Mouse (Mus musculus) neural tube, embryonic 11.5 days (tissue): ENCODE results near the gene Mbnl1. TPM values are rescaled to one million over a fixed set of nuclear protein-coding genes. Genes with fewer than 3 reads are reported as not detected.

Experiments
- ATAC-seq: fragments of 200-750 bp; cut with Nextera tagmentation; 2 replicates; pipeline ENCODE4 v1.8.0; 2017; ENCODE audit warnings: moderate number of reproducible peaks, mild to moderate bottlenecking, moderate TSS enrichment, moderate library complexity; ENCODE audit not compliant: insufficient read depth, low FRiP score, low TSS enrichment
- DNase-seq: peaks from one replicate; pipeline ENCODE4 v3.0.0-alpha.2; 2015; ENCODE audit warnings: low spot score
- H3K27ac ChIP-seq: fragments of 300-500 bp; sonication (generic); 2 replicates; pipeline ENCODE4 v1.5.1; 2014; ENCODE audit warnings: low read depth, mild to moderate bottlenecking, low read length
- H3K27me3 ChIP-seq: fragments of 300-500 bp; sonication (generic); 2 replicates; pipeline ENCODE4 v1.6.1; 2014; ENCODE audit warnings: mild to moderate bottlenecking, low read length, mixed read lengths; ENCODE audit not compliant: control insufficient read depth, insufficient read depth
- H3K36me3 ChIP-seq: fragments of 300-500 bp; sonication (generic); 2 replicates; pipeline ENCODE4 v1.6.1; 2014; ENCODE audit warnings: mild to moderate bottlenecking, low read length, moderate library complexity, mixed read lengths; ENCODE audit not compliant: control insufficient read depth, insufficient read depth
- H3K4me1 ChIP-seq: fragments of 300-500 bp; sonication (generic); 2 replicates; pipeline ENCODE4 v1.6.1; 2014; ENCODE audit warnings: low read length, mixed read lengths; ENCODE audit not compliant: control insufficient read depth, insufficient read depth
- H3K4me2 ChIP-seq: fragments of 300-500 bp; sonication (generic); 2 replicates; pipeline ENCODE4 v1.6.1; 2014; ENCODE audit warnings: low read depth, mild to moderate bottlenecking, moderate library complexity
- H3K4me3 ChIP-seq: fragments of 300-500 bp; sonication (generic); 2 replicates; pipeline ENCODE4 v1.5.1; 2014; ENCODE audit warnings: low read depth, low read length
- H3K9ac ChIP-seq: fragments of 300-500 bp; sonication (generic); 2 replicates; pipeline ENCODE4 v1.6.1; 2014; ENCODE audit warnings: mild to moderate bottlenecking, low read length
- H3K9me3 ChIP-seq: fragments of 300-500 bp; sonication (generic); 2 replicates; pipeline ENCODE4 v1.6.1; 2016; ENCODE audit warnings: low read length; ENCODE audit not compliant: control insufficient read depth
- WGBS: fragments of 180-500 bp; shearing (Covaris S2); extraction: QIAGEN DNeasy Blood & Tissue Kit; methylation state at CpG from one replicate; pipeline ENCODE4 v1.1.7; 2014; 5-methylcytosine and 5-hydroxymethylcytosine counted together
- polyA plus RNA-seq: library from polyadenylated mRNA; unstranded; fragments of >200 nt; fragmentation: Nextera tagmentation; extraction: Ambion mirVana; gene quantifications from 2 replicates; pipeline ENCODE4 v1.2.1, GENCODE M21; 2014

The Mbnl1 gene
- polyA plus RNA-seq, 1 experiment from 2014 or later = 57.7 TPM

DNA sequence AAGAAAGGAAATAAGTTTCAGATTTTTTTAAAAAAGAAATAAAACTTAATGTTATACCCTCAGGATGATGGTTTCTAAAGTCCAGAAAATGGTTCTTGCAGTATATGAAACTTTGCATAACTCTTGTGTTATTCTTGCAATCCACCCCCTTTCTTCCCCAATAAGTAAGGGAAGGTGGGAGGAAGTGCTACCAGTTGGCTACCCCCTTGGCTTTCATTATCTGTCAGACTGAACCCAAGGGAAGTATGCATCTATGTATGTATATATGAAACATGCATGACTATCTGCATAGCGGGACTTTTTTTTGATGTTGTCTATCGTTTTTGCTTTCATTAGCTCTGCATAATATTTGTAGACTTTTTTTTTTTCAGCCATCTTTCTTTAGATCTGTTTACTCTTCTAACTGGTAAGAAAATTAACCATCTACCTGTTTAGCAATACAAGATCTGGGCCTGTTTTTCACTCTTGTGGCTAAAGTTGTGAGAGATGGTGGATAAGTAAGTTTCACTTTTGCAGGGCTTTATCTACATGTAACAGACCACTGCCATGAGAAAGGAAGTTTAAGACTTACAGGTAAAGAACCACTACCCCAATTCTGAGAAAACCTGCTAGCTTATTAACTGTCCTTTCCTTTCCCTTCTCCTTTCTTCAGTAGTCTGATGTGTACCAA lies 484 bp upstream of the Mbnl1 start:
- no peak overlapping the region for H3K4me2 ChIP-seq
- H3K4me3 ChIP-seq = no peak overlapping the region
- H3K36me3 ChIP-seq = no peaks in the 10 kb centered on the region
- H3K4me1 ChIP-seq = no peaks in the 10 kb centered on the region
- 85% methylated on average over 2 of the region's 2 CpGs for WGBS
- H3K9me3 ChIP-seq = no peaks in the 10 kb centered on the region
- no peak overlapping the region for H3K27ac ChIP-seq
- no peak for ATAC-seq
- DNase-seq = no peak
- H3K9ac ChIP-seq = no peak overlapping the region
- H3K27me3 ChIP-seq = no peaks in the 10 kb centered on the region

DNA sequence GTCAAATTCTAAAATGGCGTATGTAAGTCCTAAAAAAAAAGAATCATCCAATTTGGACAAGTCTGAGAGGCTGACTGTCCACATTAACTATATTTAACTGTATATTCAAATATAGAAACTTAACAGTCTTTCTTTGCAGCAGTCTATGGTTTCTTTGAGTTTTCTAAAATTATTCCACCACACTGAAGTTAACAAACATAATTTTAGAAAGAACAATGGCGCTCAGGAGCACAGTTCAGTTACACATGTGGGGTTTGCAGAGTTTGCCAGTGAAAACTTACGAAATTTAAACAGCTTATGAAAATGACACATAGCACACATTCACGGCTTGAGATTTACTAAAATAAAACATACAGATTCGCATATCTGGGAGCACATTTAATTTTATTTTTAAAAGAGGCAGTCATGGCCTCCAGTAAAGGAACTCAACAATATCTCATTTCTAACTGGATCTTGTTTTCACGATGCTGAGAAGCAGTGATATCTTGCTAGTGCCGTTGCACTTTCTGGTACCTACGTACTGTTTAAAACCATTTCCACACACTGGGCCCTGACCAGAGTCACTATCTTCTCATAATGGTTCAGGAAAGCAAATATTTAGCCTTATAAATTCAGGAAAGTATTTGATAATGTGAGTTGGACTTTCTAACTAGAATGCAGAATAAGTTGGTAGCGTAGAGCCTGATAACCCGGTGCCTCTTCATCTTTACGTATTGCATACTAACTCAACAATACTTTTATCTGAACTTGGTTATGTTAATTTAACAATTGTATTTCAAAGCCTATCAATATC lies 1.4 kb downstream of the Mbnl1 start:
- no peak overlapping the region for H3K4me2 ChIP-seq
- no peaks in the 10 kb centered on the region for H3K9me3 ChIP-seq
- H3K27ac ChIP-seq = no peak overlapping the region
- 92% methylated on average over 11 of the region's 11 CpGs for WGBS
- H3K4me3 ChIP-seq = no peak overlapping the region
- no peaks in the 10 kb centered on the region for H3K4me1 ChIP-seq
- H3K9ac ChIP-seq = no peak overlapping the region
- no peaks in the 10 kb centered on the region for H3K27me3 ChIP-seq
- DNase-seq (no peak), ATAC-seq (no peak)
- H3K36me3 ChIP-seq = no peaks in the 10 kb centered on the region

DNA sequence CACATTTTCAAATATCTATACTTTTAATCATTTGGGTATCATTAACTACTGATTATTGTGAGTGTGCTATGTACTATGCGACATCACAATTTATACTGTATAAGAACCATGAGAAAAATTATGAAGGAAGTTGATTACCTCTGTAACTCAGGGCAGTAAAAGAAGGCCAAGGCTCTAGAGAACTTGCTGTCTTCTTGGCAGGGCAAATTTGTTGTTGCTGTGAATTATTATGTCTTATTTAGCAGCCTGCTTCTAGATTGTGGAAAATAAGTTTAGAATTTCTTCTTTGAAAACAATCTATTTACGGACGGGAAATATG lies 2.0 kb downstream of the Mbnl1 start:
- H3K4me2 ChIP-seq = no peak overlapping the region
- no peaks in the 10 kb centered on the region for H3K9me3 ChIP-seq
- H3K4me1 ChIP-seq = no peaks in the 10 kb centered on the region
- no peak overlapping the region for H3K4me3 ChIP-seq
- no peak overlapping the region for H3K27ac ChIP-seq
- ATAC-seq (no peak), DNase-seq (no peak)
- WGBS = 89% methylated on average over 3 of the region's 3 CpGs
- no peak overlapping the region for H3K9ac ChIP-seq
- no peaks in the 10 kb centered on the region for H3K27me3 ChIP-seq
- H3K36me3 ChIP-seq = no peaks in the 10 kb centered on the region

DNA sequence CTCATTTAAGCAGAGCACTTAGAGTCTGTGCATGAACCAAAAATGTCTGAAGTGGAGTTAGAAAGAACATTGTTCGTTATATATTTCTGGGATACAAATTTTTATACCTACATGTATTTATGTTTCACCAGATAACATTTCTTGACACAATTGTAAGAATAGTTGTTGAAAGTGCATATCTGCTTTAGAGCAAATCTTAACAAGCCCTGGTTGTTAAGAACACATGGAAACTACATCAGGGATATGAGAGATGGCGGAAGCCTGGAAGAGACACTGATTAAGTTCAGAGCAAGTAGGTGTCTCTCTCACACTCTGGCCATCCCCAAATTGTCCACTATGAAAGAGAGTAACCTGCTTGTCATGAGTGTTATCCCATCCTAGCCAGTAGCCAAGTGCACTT lies 2.4 kb downstream of the Mbnl1 start:
- 87% methylated on average over 2 of the region's 2 CpGs for WGBS
- H3K9me3 ChIP-seq = no peaks in the 10 kb centered on the region
- no peaks in the 10 kb centered on the region for H3K4me1 ChIP-seq
- H3K27me3 ChIP-seq = no peaks in the 10 kb centered on the region
- no peaks in the 10 kb centered on the region for H3K36me3 ChIP-seq
- H3K4me2 ChIP-seq = no peak overlapping the region
- no peak overlapping the region for H3K4me3 ChIP-seq
- ATAC-seq (no peak), DNase-seq (no peak)
- H3K27ac ChIP-seq = no peak overlapping the region
- no peak overlapping the region for H3K9ac ChIP-seq

DNA sequence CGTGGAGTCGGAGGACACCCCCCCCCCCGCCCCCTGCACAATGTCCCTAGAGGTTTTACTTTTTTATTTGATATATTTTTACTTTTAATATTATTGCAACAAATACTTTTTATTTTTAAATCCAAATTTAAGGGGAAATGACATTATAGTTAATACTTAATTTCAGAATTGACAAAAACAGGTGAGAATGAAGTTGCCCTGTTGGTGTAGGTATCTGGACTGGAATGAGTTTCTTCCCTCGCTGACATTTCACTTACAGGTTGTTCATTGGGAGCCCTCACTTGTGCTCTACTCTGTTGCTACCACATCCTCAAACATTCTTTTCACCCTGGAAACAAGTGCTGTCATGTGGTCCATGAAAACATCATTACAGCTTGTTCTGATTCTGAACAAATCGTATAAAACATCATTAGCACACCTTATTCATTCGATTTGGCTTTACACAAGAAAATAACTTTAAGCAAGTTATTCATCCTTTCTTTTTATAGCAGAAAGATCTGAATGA lies 4.2 kb downstream of the Mbnl1 start:
- Histone ChIP-seq H3K4me1 (no peaks in the 10 kb centered on the region), H3K4me2 (no peak overlapping the region), H3K27ac (no peak overlapping the region), H3K9me3 (no peaks in the 10 kb centered on the region), H3K36me3 (no peaks in the 10 kb centered on the region), H3K9ac (no peak overlapping the region), H3K27me3 (no peaks in the 10 kb centered on the region), H3K4me3 (no peak overlapping the region)
- DNase-seq = no peak
- no peak for ATAC-seq
- WGBS = 84% methylated on average over 6 of the region's 6 CpGs

DNA sequence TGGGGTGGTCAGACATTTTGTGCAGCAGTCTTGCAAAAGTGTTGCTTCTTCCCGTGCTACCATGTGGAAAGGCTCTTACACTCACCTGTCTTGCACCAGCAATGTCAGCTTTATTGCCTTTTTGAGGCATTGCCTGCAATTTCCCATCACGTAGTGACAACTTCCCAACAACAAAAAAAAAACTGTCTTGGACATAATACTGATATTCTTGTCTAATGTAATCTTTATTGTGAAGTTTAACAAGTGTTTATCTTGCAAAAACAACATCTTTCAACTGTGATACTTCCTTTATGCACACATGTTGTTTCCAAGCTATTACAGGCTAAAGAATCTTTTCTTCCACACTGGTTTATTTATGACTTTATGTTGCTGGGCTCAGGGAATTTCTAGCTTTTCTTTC lies 5.8 kb downstream of the Mbnl1 start:
- ATAC-seq = no peak
- WGBS = 58% methylated on average over 2 of the region's 2 CpGs

DNA sequence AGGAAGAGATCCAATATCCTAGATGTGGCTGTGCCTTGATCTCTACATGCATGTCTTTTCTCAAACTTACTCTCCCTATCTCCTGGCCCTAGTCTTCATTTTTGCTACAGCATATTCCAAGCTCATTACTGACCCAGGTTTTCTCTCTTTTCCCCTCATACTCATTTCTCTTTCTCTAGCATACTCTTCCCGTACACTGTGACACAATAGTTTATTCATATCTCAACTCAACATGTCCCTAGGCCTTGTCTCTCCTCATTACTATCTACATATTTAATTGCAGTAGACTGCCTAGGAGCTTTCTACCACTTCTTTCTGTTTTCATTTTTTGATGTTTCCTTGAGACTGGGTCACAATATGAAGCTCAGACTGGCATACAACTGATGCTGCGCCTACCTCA lies 8.1 kb downstream of the Mbnl1 start:
- no peak for ATAC-seq

More for the DNA sequence above, 5.8 kb downstream of the Mbnl1 start:
- no peaks in the 10 kb centered on the region for H3K9me3 ChIP-seq
- no peak overlapping the region for H3K4me3 ChIP-seq
- H3K27me3 ChIP-seq = no peaks in the 10 kb centered on the region
- no peaks in the 10 kb centered on the region for H3K36me3 ChIP-seq
- no peak overlapping the region for H3K9ac ChIP-seq
- no peak overlapping the region for H3K4me2 ChIP-seq
- no peak overlapping the region for H3K27ac ChIP-seq
- no peak for DNase-seq
- no peaks in the 10 kb centered on the region for H3K4me1 ChIP-seq

DNA sequence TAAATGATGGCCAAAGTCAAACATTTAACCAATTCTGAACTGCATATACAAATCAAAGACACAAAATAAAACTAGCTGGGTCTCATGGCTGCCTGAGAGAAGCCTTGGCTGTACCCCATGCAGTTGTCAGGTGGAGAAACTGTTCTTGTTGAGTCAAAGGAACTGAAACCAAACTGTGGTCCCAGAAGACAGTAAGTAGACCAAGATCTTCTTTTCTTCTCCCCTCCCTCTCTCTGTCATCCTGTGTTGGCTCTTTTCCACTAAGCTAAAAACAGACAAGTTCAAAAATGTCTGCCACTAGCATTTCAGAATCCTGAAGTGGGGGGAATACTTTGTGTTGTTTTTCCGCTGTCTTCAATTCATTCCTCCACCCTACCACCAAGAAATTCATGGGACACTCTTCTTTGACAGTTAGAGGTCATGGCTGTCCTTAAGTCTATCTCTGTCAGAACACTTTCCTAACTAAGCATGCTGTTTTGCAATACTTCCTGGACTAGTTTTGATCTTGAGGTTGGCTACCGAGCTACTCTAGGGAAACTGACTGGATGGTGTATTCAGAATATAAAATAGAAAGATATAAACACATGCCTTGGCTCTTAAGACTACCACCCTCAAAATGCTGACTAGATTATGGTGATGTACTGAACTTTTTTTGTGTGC lies 9.2 kb downstream of the Mbnl1 start:
- no peaks in the 10 kb centered on the region for H3K4me1 ChIP-seq
- H3K27ac ChIP-seq = no peak overlapping the region
- H3K9ac ChIP-seq = no peak overlapping the region
- no peak overlapping the region for H3K4me3 ChIP-seq
- ATAC-seq (no peak), DNase-seq (no peak)
- WGBS = 93% methylated on average over 2 of the region's 2 CpGs
- H3K36me3 ChIP-seq = no peaks in the 10 kb centered on the region
- H3K9me3 ChIP-seq = no peaks in the 10 kb centered on the region
- no peak overlapping the region for H3K4me2 ChIP-seq
- no peaks in the 10 kb centered on the region for H3K27me3 ChIP-seq

More for the DNA sequence above, 8.1 kb downstream of the Mbnl1 start:
- H3K9ac ChIP-seq = no peak overlapping the region
- no peak for DNase-seq
- H3K4me3 ChIP-seq = no peak overlapping the region
- no peak overlapping the region for H3K4me2 ChIP-seq
- no peak overlapping the region for H3K27ac ChIP-seq
- no peaks in the 10 kb centered on the region for H3K27me3 ChIP-seq
- no peaks in the 10 kb centered on the region for H3K9me3 ChIP-seq
- WGBS = 86% methylated on average over 2 of the region's 2 CpGs
- no peaks in the 10 kb centered on the region for H3K4me1 ChIP-seq
- H3K36me3 ChIP-seq = no peaks in the 10 kb centered on the region
